Mouse (Mus musculus): ENCODE results near the gene Dbi.

DNA sequence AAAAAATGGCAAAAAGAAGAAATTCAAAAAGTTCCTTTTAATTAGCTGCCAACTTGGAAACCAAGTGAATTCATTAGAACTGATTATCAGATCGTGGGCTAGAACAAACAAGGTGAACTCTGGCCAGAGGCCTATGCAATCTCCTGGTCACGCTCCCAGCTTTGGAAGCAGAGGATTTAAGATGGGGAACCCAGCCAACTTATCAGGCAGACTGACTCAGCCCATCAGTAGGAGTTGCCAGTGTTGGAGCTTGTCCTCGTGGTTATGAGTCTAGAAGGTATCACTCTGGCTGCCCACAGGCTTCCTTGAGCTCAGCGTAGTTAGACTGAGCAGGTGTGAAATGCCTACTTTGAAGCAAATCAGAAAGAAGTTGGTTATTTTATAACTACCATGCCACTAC, 4.0 kb upstream of the Dbi start:
- TF ChIP-seq ZC3H11A (IDR thresholded peaks at IDR 0.05; ENCODE audit: borderline replicate concordance, low read depth, low read length) (no peak), ZNF384 (IDR thresholded peaks at IDR 0.05; ENCODE audit: low read depth, low read length) (no peak), MAFK (IDR thresholded peaks at IDR 0.05; ENCODE audit: insufficient read depth, low read depth, low read length) (no peak), CHD2 (IDR thresholded peaks at IDR 0.05; ENCODE audit: low read depth, low read length) (no peak)
